Mouse (Mus musculus): ENCODE measurements around the gene Cep295nl. TPM values are rescaled to one million over a fixed set of nuclear protein-coding genes. Genes with fewer than 3 reads are reported as not detected.
"Not testable (repeated sequence)": the region's sequence is repeated elsewhere in the genome, so short reads cannot be mapped to it uniquely, and the experiment has no call there.

The Cep295nl gene
- 0.49 and 0.95 TPM in 2 replicates for total RNA-seq (2012; rRNA removed)

DNA sequence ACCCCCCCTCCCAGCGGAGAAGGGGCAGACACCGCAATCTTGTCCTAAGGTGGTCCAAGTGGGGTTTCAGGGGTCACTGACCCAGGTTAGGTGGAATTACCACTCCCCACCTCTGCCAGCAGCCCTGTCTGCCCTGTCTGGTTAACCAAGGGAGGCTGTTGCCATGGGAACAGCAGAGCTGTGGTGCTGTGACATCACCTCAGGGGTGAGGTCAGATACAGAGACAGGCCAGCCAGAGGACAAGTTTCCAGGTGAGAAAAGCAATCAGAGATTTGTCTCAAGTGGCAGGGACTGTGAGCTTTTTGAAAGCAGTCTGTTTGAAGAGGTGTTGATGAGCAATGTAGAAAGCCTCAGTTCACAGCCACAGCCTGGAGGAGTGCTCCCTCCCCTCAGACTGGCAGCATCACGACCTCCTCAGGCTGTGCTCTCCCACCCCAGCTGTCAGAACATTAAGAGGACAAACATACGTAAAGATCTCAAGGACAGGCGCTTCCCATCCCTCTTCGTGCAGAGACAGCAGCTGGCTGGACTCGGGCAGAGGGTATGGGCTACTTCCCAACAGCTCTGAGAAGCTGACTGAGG is at the start of gene Cep295nl:
TSS of gene Cep295nl (minus strand) at position 101 of the 582 bp plus-strand sequence.
- H3K36me3 ChIP-seq (ENCODE audit: control insufficient read depth, insufficient read depth, low read length, poor library complexity, severe bottlenecking), result no peaks in the 10 kb centered on the region
- no peak within 1 kb of the TSS for H3K27ac ChIP-seq (ENCODE audit: insufficient read depth, low read depth, low read length, poor library complexity, severe bottlenecking)
- H3K4me3 ChIP-seq (ENCODE audit: insufficient read depth in 1 of 2, low read depth in 1 of 2, low read length in 2 of 2, poor library complexity in 1 of 2, severe bottlenecking in 1 of 2), result no peak within 1 kb of the TSS
- H3K4me1 ChIP-seq (ENCODE audit: control insufficient read depth in 2 of 2, insufficient read depth in 2 of 2, low read length in 2 of 2, poor library complexity in 1 of 2), result peaks cover 2 to 8% of the 10 kb centered on the region in 2 experiments; a peak in 2 of 4 replicates
- H3K9ac ChIP-seq (ENCODE audit: insufficient read depth, low read depth, low read length, poor library complexity, severe bottlenecking), result no peak within 1 kb of the TSS
- in situ Hi-C loops (cut with MboI; ENCODE audit: low sequenced_read_pairs in 2 of 2, unreplicated experiment in 2 of 2), result no loop called here
- no peaks in the 10 kb centered on the region for H3K9me3 ChIP-seq (ENCODE audit: control insufficient read depth, insufficient read depth, low read depth, low read length)
- DNase-seq (ENCODE audit: low read depth, low spot score), result no peak
- TF ChIP-seq MAFK (IDR thresholded peaks at IDR 0.05; ENCODE audit: insufficient read depth, low read depth, low read length) (no peak), HCFC1 (IDR thresholded peaks at IDR 0.05; ENCODE audit: borderline replicate concordance, insufficient read depth, low read length) (no peak), ZNF384 (IDR thresholded peaks at IDR 0.05; ENCODE audit: low read depth, low read length) (no peak), ZC3H11A (IDR thresholded peaks at IDR 0.05; ENCODE audit: borderline replicate concordance, low read depth, low read length) (no peak), CHD2 (IDR thresholded peaks at IDR 0.05; ENCODE audit: low read depth, low read length) (no peak)

GRCm38 (mm10) chr11:118387816-118388215 is 45.5 kb upstream of the Cep295nl start:
- in situ Hi-C loops (cut with MboI; ENCODE audit: low sequenced_read_pairs in 2 of 2, unreplicated experiment in 2 of 2); H3K9me3 ChIP-seq (ENCODE audit: control insufficient read depth, insufficient read depth, low read depth, low read length); DNase-seq (ENCODE audit: low read depth, low spot score); H3K4me3 ChIP-seq (ENCODE audit: insufficient read depth in 1 of 2, low read depth in 1 of 2, low read length in 2 of 2, poor library complexity in 1 of 2, severe bottlenecking in 1 of 2); H3K4me1 ChIP-seq (ENCODE audit: control insufficient read depth in 2 of 2, insufficient read depth in 2 of 2, low read length in 2 of 2, poor library complexity in 1 of 2); H3K36me3 ChIP-seq (ENCODE audit: control insufficient read depth, insufficient read depth, low read length, poor library complexity, severe bottlenecking); H3K27ac ChIP-seq (ENCODE audit: insufficient read depth, low read depth, low read length, poor library complexity, severe bottlenecking); H3K9ac ChIP-seq (ENCODE audit: insufficient read depth, low read depth, low read length, poor library complexity, severe bottlenecking): not testable (repeated sequence)

GRCm38 (mm10) chr11:118379251-118380009 is 37.1 kb upstream of the Cep295nl start:
- in situ Hi-C loops (cut with MboI; ENCODE audit: low sequenced_read_pairs in 2 of 2, unreplicated experiment in 2 of 2), result no loop called here
- Histone ChIP-seq H3K4me1 (ENCODE audit: control insufficient read depth in 2 of 2, insufficient read depth in 2 of 2, low read length in 2 of 2, poor library complexity in 1 of 2) (no peaks in the 10 kb centered on the region), H3K36me3 (ENCODE audit: control insufficient read depth, insufficient read depth, low read length, poor library complexity, severe bottlenecking) (no peaks in the 10 kb centered on the region), H3K9me3 (ENCODE audit: control insufficient read depth, insufficient read depth, low read depth, low read length) (no peaks in the 10 kb centered on the region), H3K4me3 (ENCODE audit: insufficient read depth in 1 of 2, low read depth in 1 of 2, low read length in 2 of 2, poor library complexity in 1 of 2, severe bottlenecking in 1 of 2) (no peak overlapping the region), H3K9ac (ENCODE audit: insufficient read depth, low read depth, low read length, poor library complexity, severe bottlenecking) (0 out of 2 replicates have a peak overlapping the region, but pooled peaks have one; percentile 5), H3K27ac (ENCODE audit: insufficient read depth, low read depth, low read length, poor library complexity, severe bottlenecking) (no peak overlapping the region)
- no peak for TF ChIP-seq CHD2 (IDR thresholded peaks at IDR 0.05; ENCODE audit: low read depth, low read length)
- no peak for TF ChIP-seq MAFK (IDR thresholded peaks at IDR 0.05; ENCODE audit: insufficient read depth, low read depth, low read length)
- TF ChIP-seq ZNF384 (IDR thresholded peaks at IDR 0.05; ENCODE audit: low read depth, low read length), result no peak
- peak; percentile 38; the same call in 1 of the 2 replicates for TF ChIP-seq ZC3H11A (IDR thresholded peaks at IDR 0.05; ENCODE audit: borderline replicate concordance, low read depth, low read length)
- peak; percentile 66 for DNase-seq (ENCODE audit: low read depth, low spot score)

GRCm38 (mm10) chr11:118378656-118379055 is 36.4 kb upstream of the Cep295nl start:
- no peaks in the 10 kb centered on the region for H3K4me1 ChIP-seq (ENCODE audit: control insufficient read depth in 2 of 2, insufficient read depth in 2 of 2, low read length in 2 of 2, poor library complexity in 1 of 2)
- no peaks in the 10 kb centered on the region for H3K36me3 ChIP-seq (ENCODE audit: control insufficient read depth, insufficient read depth, low read length, poor library complexity, severe bottlenecking)
- H3K9me3 ChIP-seq (ENCODE audit: control insufficient read depth, insufficient read depth, low read depth, low read length), result no peaks in the 10 kb centered on the region
- H3K4me3 ChIP-seq (ENCODE audit: insufficient read depth in 1 of 2, low read depth in 1 of 2, low read length in 2 of 2, poor library complexity in 1 of 2, severe bottlenecking in 1 of 2), result no peak overlapping the region
- TF ChIP-seq HCFC1 (IDR thresholded peaks at IDR 0.05; ENCODE audit: borderline replicate concordance, insufficient read depth, low read length) (no peak), ZNF384 (IDR thresholded peaks at IDR 0.05; ENCODE audit: low read depth, low read length) (no peak), MAFK (IDR thresholded peaks at IDR 0.05; ENCODE audit: insufficient read depth, low read depth, low read length) (no peak), ZC3H11A (IDR thresholded peaks at IDR 0.05; ENCODE audit: borderline replicate concordance, low read depth, low read length) (no peak), CHD2 (IDR thresholded peaks at IDR 0.05; ENCODE audit: low read depth, low read length) (no peak)
- no peak overlapping the region for H3K9ac ChIP-seq (ENCODE audit: insufficient read depth, low read depth, low read length, poor library complexity, severe bottlenecking)
- H3K27ac ChIP-seq (ENCODE audit: insufficient read depth, low read depth, low read length, poor library complexity, severe bottlenecking), result no peak overlapping the region
- in situ Hi-C loops (cut with MboI; ENCODE audit: low sequenced_read_pairs in 2 of 2, unreplicated experiment in 2 of 2), result no loop called here
- no peak for DNase-seq (ENCODE audit: low read depth, low spot score)

DNA sequence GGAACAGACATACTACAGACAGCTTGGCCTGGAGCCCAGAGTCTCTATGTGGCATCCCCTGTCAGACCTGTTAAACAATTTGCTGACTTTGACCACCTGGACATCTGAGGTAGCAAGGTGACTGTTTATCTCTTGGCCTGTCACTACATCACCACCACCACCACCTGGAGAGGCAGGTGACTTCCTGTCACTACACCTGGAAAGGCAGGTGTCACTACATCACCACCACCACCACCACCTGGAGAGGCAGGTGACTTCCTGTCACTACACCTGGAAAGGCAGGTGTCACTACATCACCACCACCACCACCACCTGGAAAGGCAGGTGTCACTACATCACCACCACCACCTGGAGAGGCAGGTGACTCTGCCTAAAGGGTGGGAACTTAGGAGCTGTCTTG is 34.0 kb upstream of the Cep295nl start:
- in situ Hi-C loops (cut with MboI; ENCODE audit: low sequenced_read_pairs in 2 of 2, unreplicated experiment in 2 of 2); H3K36me3 ChIP-seq (ENCODE audit: control insufficient read depth, insufficient read depth, low read length, poor library complexity, severe bottlenecking); H3K4me3 ChIP-seq (ENCODE audit: insufficient read depth in 1 of 2, low read depth in 1 of 2, low read length in 2 of 2, poor library complexity in 1 of 2, severe bottlenecking in 1 of 2); H3K9ac ChIP-seq (ENCODE audit: insufficient read depth, low read depth, low read length, poor library complexity, severe bottlenecking); DNase-seq (ENCODE audit: low read depth, low spot score); H3K9me3 ChIP-seq (ENCODE audit: control insufficient read depth, insufficient read depth, low read depth, low read length); H3K27ac ChIP-seq (ENCODE audit: insufficient read depth, low read depth, low read length, poor library complexity, severe bottlenecking); H3K4me1 ChIP-seq (ENCODE audit: control insufficient read depth in 2 of 2, insufficient read depth in 2 of 2, low read length in 2 of 2, poor library complexity in 1 of 2): not testable (repeated sequence)

All from ES-E14 (cell line).